Mouse (Mus musculus) ES-E14 (cell line): ENCODE results near the gene Nav2.

ENCODE experiments used
- HCFC1 ChIP-seq: IDR thresholded peaks from 2 replicates; pipeline ENCODE4 v1.6.1; 2012; ENCODE audit warnings: low read length, inconsistent platforms, borderline replicate concordance; ENCODE audit not compliant: insufficient read depth
- MAFK ChIP-seq: IDR thresholded peaks from 2 replicates; pipeline ENCODE4 v1.6.1; 2014; ENCODE audit warnings: mild to moderate bottlenecking, low read depth, low read length, inconsistent platforms; ENCODE audit not compliant: insufficient read depth
- ZNF384 ChIP-seq: IDR thresholded peaks from 2 replicates; pipeline ENCODE4 v1.6.1; 2012; ENCODE audit warnings: low read depth, low read length, inconsistent platforms

- no peak for TF ChIP-seq HCFC1
- TF ChIP-seq MAFK = no peak
- TF ChIP-seq ZNF384 = no peak
Observed at GRCm38 (mm10) chr7:49093596-49093995, 185.1 kb downstream of the Nav2 start.
